Mouse (Mus musculus) left cerebral cortex, adult 8-10 months (tissue): ENCODE measurements around the gene Lrrc52. TPM values are rescaled to one million over a fixed set of nuclear protein-coding genes. Genes with fewer than 3 reads are reported as not detected.
A peak's percentile ranks its signal among the peaks of the same experiment; 100 is the strongest.

Experiments used
- DNase-seq, 2 experiments: peaks; one replicate each; pipeline ENCODE4 v3.0.0; 2022; ENCODE audit warnings: low spot score in 2 of 2
- total RNA-seq, 4 experiments: library from RNA; stranded (reverse); gene quantifications; 2 replicates each; pipeline ENCODE4 v1.2.4; 2022

Lrrc52 gene
- not detected for total RNA-seq

DNA sequence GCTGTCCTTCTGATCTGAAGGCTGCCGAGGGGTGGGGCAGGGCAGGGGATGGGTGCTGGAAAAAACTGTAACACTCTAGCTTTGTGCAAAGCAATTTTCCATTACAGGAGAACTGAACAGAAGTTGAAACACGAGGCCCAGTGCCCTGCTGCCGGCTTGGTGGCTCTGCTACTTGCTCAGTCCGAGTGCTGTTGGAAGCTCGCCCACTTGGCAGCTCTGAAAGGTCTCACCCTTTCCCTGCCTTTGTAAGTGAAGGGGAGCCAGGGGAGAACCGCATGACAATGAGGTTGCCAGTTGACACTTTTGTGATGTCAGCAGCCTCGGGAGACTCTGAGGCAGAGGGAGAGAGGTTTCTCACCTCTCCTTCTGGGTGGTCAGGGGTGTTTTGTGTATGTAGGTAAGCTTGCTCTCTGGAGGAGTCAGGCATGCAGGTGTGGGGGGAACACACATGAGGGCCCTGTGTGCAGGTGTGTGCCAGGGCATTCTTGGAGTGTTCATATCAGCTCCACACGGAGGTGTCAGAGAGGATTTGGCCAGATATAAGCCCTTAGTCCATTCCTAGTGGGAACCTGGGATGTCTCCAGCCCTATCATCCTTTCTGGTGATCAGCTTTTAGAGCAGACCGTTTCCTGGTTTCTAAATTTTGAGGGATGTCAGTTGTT is at the start of gene Lrrc52:
Gene Lrrc52, minus strand, starts transcription at position 16 of the 662 bp plus-strand sequence.
- DNase-seq: peak in 1 of 2 experiments; percentile 18

DNA sequence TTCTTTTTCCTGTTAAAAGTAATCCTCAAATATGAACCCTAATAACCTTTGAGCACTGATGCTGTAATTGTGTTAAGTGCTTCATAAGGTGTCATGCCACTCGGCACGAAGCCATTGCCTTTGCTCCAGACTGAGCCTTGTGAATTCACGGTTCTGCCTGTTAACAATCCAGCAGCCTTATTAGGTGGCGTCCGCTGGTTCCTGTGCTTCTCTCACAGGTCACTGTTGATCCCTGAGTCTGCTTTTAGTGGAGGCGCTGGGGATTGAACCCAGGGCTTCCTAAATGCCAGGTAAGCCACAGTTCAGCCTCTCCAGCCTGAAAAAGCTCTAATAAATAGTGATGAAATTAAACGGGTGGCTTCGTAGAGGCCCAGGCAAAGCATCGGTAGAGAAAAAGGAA is 45.0 kb upstream of the Lrrc52 start:
- DNase-seq: no peak

GRCm38 (mm10) chr1:167506048-167506447 is 39.5 kb upstream of the Lrrc52 start:
- DNase-seq: no peak

DNA sequence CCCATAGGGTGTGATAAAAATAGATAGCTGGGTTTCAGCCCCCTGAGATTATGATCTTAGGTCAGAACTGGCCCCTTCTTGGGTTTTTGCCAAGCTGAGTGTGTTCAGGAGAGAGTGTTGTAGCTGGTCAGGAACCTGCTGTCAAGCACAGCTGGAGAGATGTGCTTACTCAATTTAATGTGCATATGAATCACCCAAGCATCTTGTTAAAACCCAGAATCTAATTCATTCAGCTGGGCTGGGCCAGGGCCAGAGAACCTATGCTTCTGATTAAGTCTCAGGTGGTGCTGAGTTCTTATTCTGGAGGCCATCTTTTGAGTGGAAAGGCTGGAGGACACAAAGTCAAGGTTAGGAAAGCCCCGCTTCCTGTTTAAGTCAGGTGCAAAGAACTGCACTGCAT is 38.8 kb upstream of the Lrrc52 start:
- no peak for DNase-seq

DNA sequence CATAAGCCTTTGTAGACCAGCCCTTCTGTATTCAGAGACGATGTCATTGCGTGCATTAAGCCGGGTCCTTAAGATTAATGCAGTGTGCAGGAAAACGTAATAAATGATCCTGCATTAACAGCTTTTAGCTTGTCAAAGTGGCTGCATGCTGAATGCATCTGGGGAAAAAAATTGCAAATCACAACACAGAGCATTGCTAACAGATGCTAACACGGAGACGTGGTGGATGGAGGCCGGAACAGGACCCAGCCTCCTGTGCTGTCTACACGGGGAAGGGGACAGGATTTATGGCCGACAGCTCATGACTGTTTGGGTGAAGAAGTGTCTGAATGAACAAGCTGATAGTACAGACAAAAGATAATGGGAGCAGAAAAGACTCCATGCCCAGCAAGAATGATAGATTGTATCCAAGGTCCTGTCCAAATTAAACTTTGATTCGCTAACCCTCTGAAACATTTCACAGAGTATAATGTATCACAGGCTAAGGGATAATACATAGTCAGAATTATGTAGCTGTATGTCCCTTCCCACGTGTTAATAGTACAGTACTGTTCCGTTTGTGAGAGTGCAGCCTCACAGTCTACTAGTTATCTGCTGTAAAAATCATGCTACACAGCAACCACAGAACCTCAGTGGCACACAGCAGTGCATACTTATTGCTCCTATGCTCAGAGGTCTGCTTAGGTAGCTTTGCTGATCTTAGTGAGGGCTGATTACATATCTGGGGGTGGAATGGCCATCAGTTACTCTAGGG is 32.7 kb upstream of the Lrrc52 start:
- DNase-seq: no peak

- DNase-seq: no peak
Measured at GRCm38 (mm10) chr1:167497991-167498390, 31.4 kb upstream of the Lrrc52 start.

GRCm38 (mm10) chr1:167497560-167497959 is 31.0 kb upstream of the Lrrc52 start:
- DNase-seq: no peak

- DNase-seq: no peak
Measured at GRCm38 (mm10) chr1:167491501-167491900, 24.9 kb upstream of the Lrrc52 start.

- DNase-seq: no peak
Measured at GRCm38 (mm10) chr1:167487933-167488332, 21.4 kb upstream of the Lrrc52 start.

DNA sequence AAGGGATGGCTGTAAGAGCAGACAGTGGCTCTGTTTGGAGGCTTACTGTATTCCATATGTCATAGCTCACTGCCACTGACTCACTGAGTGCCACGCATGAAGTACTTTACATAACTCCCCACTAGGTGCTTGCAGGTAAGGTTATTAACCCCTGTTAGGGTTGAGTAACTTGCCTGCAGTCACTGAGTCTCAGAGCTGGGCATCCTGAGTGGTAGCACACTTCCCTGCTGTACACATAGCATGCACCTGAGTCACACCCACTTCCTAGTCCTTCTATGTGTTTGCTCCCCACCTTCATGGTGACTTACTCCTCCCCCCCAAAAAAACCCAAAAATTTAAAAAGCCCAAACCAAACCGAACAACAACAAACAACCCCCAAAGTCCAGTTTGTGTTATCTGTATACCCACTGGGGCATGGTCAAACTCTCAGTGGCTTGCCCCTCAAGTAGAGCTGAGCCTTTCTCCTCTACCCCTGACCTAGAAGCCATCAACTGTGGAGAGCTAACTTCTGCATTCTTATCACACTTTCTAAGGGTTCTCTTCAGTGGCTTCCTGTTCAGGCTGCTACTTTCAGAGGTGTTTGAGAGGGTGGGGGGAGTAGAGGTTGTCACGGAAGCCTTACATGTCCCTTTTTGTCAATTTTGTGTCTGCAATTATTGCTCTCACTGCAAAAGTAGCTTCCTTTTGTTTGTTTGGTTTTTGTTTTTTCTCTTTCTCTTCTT is 20.5 kb upstream of the Lrrc52 start:
- no peak for DNase-seq

DNA sequence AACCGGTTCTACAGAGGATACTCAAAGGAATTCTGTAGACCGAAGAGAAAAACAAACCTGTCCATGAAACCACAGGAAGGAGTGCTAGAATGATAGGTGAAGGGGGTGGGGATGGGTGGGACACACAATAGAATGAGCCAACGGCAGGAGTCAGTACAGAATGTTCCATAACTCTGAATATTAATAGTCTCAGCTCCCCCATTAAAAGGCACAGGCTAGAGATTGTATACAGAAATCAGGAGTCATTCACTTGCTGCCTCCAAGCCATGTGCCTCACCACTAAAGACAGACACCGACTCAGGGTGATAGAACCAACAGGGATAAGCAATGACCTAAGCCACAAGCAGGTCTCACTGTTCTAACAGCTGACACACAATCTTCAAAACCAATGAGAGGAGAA is 16.3 kb upstream of the Lrrc52 start:
- DNase-seq: no peak

- DNase-seq: peak in 1 of 2 experiments; percentile 24
Measured at GRCm38 (mm10) chr1:167473585-167473984, 7.0 kb upstream of the Lrrc52 start.

DNA sequence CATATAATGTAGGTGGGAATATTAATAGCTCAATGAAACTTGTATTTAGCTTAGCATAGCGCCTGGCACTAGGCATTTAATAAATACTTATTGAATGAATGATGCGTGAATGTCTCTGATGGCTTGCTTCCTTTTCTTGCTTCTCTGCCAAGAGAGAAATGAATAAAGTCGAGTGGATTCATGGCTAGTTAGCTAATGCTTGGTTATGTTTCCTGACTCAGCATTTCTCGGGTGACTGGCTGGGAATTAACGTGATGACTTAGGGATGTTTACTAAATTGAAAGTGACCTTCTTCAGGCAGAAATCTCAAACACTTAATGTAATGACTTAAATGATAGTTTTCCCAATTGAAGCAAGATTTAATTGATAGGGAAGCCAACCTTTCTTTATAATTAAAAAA is 1.3 kb upstream of the Lrrc52 start:
- DNase-seq: no peak

GRCm38 (mm10) chr1:167457311-167457710 is 9.3 kb downstream of the Lrrc52 start:
- DNase-seq: no peak

DNA sequence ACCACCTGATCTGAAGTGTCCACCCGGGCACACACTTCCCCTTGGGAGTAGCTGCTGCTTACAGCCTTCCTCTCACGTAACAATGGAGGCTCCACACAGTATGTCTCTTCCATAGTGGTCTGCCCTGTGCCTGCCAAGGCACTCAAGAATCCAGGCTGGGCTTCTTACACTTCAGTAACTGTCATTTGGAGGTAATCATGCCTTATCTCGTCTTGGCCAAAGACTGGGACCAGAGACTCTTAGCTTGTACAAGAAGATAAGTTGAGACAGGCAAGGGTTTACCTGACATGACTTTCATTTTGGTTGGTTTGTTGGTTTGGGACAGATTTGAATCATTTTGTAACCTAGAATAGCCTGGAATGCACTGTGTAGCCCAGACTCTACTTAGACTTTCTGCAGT is 13.5 kb downstream of the Lrrc52 start:
- no peak for DNase-seq

DNA sequence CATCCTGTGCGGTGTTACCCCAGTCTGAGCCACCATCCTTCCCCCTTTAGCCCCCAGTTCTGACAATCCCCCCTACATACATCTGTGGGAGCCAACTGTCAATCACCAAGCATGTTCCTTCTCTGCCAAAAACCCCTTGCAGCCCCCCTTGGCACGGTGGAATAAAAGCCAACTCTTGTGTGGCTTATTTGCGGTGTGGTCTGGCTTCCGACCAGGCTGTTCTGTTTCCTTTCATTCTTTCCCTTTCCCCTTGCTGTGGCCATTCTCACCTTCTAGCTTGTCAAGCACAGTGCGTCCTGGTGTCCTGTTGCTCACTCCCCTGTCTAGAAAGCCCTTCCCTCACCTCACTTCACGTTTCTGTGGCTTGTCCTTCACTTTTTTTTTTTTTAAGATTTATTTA is 14.1 kb downstream of the Lrrc52 start:
- DNase-seq: no peak

- DNase-seq: no peak
Measured at GRCm38 (mm10) chr1:167448598-167448997, 18.0 kb downstream of the Lrrc52 start.

DNA sequence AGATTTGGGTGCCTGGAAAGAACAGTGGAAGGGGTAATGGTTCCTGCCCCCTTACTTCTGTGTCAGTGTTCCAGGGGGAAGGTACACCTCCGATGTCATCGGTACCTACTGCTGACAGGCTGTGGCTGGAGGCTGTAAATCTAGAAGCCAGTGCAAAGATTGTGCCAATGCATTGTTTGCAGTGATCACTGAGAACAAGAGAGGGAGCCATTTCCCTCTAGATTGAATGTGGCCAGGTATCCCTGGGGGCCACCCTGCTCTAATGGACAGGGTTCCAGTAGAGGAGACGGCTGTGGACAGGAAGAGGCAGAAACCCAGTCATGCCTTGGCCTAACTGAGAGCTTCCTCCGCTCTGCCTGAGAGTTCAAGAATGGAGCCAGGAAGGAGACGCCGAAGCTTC is 18.5 kb downstream of the Lrrc52 start:
- no peak for DNase-seq

- no peak for DNase-seq
Measured at GRCm38 (mm10) chr1:167446516-167446915, 20.1 kb downstream of the Lrrc52 start.

GRCm38 (mm10) chr1:167445167-167445566 is 21.4 kb downstream of the Lrrc52 start:
- DNase-seq: no peak

DNA sequence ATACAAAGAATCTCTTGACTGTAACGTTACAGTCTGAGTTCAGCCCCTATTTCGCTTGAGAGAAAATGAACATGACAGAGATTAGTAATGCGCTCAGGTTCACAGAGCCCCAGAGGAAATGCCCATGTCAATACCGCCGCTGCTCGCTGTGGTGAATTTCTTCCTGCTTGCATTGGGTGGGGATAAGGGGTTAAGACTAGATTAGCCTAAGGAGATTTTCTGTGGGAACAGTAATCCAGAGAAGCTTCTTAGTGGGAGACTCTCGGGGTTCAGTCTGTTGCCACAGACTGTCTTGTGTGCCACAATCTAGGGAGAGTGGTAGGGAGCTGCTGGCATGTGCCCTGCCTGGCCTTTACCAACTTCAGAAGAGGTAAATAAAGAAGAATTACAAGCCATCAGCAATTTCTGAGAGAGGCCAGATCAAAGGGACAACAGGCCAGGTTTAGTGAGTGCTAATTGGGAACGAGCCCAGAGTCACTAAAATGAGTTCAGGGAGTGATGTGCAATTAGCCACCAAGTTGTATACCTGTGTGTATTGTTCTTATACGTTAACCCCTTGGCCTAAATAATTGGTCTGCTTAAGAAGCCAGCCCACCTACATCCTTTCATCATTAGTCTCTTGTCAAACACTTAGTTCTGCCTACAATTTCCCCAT is 28.2 kb downstream of the Lrrc52 start:
- DNase-seq: no peak

DNA sequence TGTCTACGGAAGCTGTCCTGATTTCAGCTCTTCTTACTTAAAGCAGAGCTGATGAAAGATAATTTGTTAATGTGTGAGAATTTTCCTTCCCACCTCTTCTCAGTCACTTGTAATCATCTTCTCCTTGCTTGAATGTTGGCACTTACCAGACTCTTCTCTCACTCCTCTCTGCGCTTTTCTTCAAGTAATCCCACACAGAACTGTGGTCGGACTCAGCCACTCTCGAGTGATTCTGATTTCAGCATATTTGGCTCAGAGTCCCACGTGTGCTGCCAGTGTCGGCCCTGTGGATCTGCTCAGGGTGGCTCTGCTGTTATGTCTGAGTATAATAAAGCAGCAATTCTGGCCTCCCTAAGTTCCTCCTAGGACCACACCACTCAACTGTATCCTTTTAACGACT is 29.5 kb downstream of the Lrrc52 start:
- DNase-seq: no peak
